Mouse (Mus musculus): Measurements from ENCODE around the gene Pafah1b1.

The Pafah1b1 gene

GRCm38 (mm10) chr11:74662221-74662620 lies 62.2 kb downstream of the Pafah1b1 start:
- DNase-seq (ENCODE audit: low read depth, low spot score), result no peak

GRCm38 (mm10) chr11:74661641-74662040 lies 62.8 kb downstream of the Pafah1b1 start:
- no peak for DNase-seq (ENCODE audit: low read depth, low spot score)

DNA sequence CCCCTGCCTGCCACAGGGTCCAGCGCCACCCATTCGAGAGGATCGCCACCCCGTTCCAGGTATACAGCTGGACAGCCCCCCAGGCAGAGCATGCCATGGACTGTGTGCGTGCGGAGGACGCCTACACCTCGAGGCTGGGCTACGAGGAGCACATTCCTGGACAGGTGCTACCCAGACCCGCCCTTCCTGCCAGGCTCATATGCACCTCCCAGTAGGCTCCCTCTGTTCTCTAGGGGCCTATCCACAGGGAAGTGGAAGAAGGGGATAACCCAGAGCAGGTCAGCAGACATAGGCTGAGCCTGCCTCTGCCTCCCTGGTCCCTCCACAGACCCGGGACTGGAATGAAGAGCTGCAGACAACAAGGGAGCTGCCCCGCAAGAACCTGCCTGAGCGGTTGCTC lies 64.1 kb downstream of the Pafah1b1 start:
- no peak for DNase-seq (ENCODE audit: low read depth, low spot score)

DNA sequence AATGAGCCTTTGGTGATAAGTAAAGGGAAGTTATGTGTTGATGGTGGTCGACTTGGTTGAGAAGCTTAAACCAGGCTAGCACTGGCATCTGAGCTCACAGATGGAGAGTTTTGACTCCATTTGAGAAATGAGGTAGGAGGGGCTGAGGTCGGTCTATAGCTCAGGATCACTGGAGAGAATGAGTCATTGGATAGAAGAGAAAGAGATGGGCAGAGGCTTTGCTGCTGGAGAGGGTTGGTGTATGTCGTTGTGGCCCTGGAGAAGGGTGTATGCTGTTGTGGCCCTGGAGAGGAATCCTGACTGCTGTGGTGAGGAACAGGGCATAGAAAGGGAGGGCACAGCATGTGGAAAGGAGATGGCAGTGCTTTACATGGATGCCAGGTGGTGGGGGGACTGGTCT lies 68.5 kb downstream of the Pafah1b1 start:
- no peak for DNase-seq (ENCODE audit: low read depth, low spot score)

DNA sequence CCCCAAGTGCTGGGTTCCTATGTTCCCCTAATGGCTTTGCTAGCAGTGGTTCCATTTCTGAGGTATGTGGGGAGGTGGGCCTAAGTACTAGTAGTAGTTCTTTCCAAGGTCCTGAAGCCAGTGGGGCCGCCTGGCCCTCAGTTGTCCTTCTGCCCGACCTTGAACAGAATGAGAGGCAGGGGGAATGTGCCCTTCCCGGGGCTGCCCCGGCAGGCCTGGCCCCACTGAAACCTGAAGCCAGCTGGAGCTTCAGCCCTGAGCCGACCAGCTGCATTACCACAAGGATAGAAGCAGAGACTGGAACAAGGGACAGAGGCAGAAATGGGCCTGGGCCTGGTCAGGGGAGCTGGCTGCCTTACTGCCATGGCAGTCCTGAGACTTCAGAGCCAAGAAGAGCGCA lies 71.1 kb downstream of the Pafah1b1 start:
- no peak for DNase-seq (ENCODE audit: low read depth, low spot score)

DNA sequence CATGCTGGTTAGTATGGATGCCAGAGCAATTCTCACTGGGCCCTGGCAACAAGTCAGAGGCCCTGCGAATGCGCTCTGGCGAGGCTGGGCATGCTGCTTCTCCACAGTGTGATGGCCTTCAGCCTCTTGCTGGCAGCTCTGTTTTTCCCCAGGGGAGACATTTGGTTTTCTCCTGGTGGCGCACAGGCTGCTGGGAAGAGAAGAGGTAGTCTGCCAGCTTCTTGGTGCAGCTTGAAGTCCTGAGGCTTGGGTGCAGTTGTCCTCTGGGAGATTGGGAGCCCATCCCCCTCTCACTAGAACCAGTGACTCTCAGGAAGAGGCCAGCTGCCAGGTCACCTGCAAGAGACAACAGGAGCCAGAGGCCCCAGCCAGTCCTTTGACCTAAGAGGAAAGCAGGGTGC lies 71.7 kb downstream of the Pafah1b1 start:
- DNase-seq (ENCODE audit: low read depth, low spot score), result no peak

- DNase-seq (ENCODE audit: low read depth, low spot score), result no peak
Observed at GRCm38 (mm10) chr11:74650576-74651100, 73.8 kb downstream of the Pafah1b1 start.

GRCm38 (mm10) chr11:74649647-74650551 lies 74.6 kb downstream of the Pafah1b1 start:
- DNase-seq (ENCODE audit: low read depth, low spot score), result no peak

DNA sequence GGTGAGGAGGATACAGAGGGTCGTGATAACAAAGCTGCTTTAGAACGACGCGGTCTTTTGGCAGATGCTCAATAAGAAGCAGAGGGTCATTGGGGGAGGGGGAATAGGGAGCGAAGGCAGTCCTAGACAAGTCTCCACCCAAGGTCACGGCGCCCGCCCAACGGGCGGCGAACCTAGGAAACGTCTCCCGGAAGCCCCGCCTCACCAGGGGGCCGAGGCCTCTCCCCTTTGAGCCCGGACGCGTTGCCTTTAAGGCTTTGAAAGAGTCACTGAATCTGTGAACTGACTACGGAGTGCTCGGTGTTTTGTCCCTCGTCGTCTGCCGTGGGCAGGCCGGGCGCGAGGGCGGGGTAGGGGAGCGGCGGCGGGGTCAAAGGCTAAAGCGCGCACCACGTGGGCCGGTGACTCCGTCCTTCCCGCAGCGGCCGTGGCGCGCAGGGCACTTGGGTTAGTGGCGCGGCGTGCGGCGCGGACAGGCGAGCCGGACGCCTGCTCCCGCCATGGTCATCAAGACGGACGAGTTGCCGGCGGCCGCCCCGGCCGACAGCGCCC lies 75.3 kb downstream of the Pafah1b1 start, which contains the start of gene Cluh:
Gene Cluh (plus strand): TSS at position 401 of the 552 bp plus-strand sequence.
- DNase-seq (ENCODE audit: low read depth, low spot score), result peak; percentile 85

DNA sequence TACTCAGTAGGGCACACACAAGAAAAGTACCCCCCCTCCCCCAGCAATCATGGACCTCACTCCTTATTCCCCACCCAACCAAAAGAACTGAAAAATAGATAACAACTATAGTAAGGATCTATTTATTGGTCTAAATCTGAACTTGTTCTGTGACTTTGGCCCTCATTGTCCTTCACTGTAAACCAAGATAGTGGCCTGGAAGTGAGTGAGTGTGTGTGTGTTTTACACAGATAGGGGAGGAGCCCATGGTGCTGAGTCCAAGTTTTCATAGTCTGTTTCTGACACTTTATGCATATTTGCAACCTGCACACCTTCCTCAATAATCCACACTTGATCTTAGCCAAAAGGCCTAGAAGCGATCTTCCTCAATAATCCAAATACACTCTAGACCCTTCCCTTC lies 75.8 kb downstream of the Pafah1b1 start:
- DNase-seq (ENCODE audit: low read depth, low spot score), result no peak

GRCm38 (mm10) chr11:74647966-74648365 lies 76.5 kb downstream of the Pafah1b1 start:
- DNase-seq (ENCODE audit: low read depth, low spot score), result no peak

GRCm38 (mm10) chr11:74639628-74640027 lies 84.8 kb downstream of the Pafah1b1 start:
- no peak for DNase-seq (ENCODE audit: low read depth, low spot score)

DNA sequence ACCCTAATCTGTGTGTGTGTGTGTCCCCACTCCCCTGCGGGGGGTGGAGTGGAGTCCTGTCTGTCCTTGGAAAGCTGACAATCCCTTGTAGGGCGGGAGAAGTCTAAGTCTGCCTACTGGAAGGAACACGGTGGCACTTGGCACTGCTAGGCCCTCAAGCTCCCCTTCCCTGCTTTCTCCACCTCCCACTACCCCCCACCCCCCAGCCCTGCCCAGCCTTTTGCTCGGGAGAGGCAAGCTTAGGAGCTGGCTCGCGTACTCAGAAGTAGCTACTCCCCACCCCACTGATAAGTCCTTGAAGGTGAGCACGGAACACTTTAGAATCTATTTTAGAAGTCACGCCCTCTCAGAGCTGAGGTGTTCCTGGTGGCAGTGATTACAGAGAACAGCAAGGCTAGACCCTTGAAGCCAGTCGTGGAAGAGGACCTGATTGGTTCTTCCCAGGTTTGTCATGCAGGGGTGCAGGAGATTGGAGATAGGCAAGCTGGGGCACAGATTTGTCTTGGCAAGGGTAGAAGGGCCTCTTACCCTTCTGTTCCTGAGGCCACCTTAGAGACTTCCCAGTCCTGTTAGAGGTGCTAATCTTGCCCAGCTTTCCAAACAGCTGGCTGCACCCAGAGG lies 85.6 kb downstream of the Pafah1b1 start:
- DNase-seq (ENCODE audit: low read depth, low spot score), result no peak

DNA sequence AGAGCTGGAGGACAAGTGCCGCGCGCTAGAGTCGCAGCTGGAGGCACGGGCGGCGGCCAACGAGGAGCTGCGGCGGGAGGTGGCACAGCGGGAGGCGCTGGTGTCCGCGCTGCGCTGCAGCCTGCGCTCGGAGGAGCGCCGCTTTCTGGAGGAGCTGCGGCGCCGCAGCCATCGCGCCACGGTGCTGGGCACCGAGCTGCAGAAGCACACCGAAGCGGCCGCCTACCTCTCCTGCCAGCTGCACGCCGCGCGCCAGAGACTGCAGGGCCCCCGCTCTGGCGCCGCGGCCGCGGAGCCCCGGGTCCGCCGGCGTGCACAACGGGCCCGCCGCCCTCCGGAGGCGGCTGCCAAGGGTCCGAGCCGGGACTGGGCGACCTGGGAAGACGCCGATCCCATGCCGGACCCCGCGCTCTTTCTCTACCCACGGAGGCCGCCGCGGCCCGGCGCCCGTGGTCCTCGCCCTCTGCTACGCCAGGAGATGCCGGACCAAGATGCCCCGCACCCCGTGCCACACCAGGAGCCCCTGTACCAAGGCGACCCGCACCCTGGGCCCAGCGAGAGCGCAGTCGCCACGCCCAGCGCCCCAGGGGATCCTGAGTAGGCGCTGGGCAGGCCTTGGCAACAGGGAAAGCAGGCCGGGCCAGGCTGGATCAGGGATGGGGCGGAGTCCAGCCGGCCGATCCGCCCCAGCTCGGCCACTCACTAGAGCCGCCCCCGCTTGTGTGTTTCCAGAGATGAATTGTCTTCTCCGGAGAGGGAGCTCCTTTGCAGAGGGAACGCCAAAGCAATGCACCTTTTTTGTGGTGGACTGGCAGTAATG lies 86.3 kb downstream of the Pafah1b1 start:
- DNase-seq (ENCODE audit: low read depth, low spot score), result no peak

- no peak for DNase-seq (ENCODE audit: low read depth, low spot score)
Observed at GRCm38 (mm10) chr11:74637486-74637885, 87.0 kb downstream of the Pafah1b1 start.

DNA sequence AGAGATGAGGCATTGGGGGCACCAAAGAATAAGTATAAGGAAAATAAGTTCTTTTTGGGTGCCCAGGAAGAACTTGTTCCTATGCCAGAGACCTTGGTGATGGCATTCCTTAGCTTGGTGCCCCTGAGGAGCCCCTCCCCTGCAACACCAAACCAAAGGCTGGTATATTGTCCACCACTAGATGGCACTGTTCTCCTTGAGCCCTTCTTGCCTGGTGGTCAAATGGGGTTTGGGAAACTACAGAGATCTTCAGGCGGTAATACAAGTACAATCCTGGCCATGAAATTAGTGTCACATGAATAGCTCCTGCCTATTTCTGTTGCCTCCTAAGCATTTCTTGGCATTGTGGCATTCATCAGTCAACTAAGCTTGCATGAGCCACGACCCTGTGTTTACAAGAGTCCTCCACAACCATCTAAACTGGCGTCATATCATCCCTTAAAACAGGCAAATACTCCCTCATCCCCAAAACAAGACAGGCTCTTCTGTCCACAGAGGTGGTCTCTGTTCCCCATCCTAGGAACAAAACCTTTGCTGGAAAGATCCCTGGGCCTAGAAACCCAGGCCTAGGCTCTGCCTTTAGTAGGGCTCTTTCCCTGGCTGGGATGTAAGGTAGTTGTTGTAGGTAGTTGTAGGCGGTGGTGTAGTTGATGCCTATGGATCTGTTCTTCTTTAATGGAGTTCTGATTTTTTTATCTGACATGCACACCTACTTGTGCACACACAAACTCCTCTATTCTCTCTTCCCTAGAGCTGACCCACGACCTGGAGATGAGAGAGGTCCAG lies 89.8 kb downstream of the Pafah1b1 start:
- no peak for DNase-seq (ENCODE audit: low read depth, low spot score)

DNA sequence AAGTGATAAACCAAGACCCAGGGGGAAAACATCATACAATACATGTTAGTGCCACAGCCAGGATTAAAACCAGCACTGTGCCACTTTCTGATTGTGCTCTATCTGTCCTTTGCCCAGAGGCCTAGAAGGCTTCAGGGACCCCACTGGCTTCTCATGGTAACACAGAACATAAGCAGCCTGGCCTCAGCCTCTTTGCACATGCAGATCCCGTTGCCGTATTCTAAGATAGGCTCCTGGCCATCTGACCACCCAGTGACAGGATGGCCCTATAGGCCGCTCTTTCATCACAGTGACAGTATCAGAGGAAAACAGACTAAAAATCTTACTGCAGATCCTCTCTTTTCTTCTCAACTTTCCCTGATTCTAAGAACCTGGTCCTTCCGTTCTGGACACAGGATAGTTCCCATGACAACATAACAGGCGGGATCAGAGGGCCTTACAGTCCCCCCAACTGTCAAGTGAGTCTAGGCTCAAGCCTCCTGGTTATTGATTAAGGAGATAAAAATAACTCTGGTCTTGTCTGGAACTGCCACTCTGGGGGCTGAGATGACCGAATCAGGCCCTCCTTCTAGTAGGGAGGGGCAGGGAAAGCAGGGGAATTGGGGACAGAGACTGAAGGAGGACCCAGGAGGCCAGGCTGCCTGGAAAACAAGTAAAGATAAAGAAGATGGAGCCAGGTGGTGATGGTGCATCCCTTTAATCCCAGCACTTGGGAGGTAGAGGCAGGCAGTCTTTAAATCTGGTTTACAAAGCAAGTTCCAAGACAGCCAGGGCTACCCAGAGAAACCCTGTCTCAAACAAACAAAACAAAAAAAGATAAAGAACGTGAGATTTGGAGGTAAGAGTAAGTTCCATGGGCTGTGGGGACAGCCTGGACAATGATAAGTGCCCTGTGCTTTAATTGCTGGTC lies 92.3 kb downstream of the Pafah1b1 start:
- no peak for DNase-seq (ENCODE audit: low read depth, low spot score)

GRCm38 (mm10) chr11:74627481-74627880 lies 97.0 kb downstream of the Pafah1b1 start:
- no peak for DNase-seq (ENCODE audit: low read depth, low spot score)

DNA sequence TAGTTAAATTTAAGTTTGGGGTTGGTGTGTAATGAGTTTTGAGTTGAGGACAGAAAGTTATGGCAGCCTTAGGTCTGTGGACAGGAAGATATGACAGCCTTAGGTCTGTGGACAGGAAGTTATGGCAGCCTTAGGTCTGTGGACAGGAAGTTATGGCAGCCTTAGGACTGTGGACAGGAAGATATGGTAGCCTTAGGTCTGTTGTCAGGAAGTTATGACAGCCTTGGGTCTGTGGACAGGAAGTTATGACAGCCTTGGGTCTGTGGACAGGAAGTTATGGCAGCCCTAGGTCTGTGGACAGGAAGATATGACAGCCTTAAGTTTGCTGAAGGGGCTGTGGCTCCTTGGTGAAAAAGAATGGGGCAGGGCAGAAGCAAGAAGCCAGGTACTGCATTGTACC lies 99.1 kb downstream of the Pafah1b1 start:
- no peak for DNase-seq (ENCODE audit: low read depth, low spot score)

Measured in brain, embryonic 18.5 days (tissue).